Mouse (Mus musculus) hindbrain, embryonic 11.5 days (tissue): ENCODE measurements around the gene Tom1l2. TPM values are rescaled to one million over a fixed set of nuclear protein-coding genes. Genes with fewer than 3 reads are reported as not detected.

Experiments
- ATAC-seq: fragments of 200-750 bp; cut with Nextera tagmentation; 2 replicates; pipeline ENCODE4 v1.8.0; 2017; ENCODE audit warnings: mild to moderate bottlenecking, moderate TSS enrichment, moderate library complexity; ENCODE audit not compliant: low FRiP score
- DNase-seq: peaks from one replicate; pipeline ENCODE4 v3.0.0-alpha.2; 2015; ENCODE audit warnings: low spot score
- H3K27ac ChIP-seq: fragments of 300-500 bp; sonication (generic); 2 replicates; pipeline ENCODE4 v1.5.1; 2014; ENCODE audit warnings: mild to moderate bottlenecking, low read depth, low read length
- H3K27me3 ChIP-seq: fragments of 300-500 bp; sonication (generic); 2 replicates; pipeline ENCODE4 v1.6.1; 2014; ENCODE audit warnings: mild to moderate bottlenecking, low read length, moderate library complexity, mixed read lengths; ENCODE audit not compliant: control insufficient read depth, insufficient read depth
- H3K36me3 ChIP-seq: fragments of 300-500 bp; sonication (generic); 2 replicates; pipeline ENCODE4 v1.6.1; 2014; ENCODE audit warnings: mild to moderate bottlenecking, low read length, moderate library complexity, mixed read lengths; ENCODE audit not compliant: control insufficient read depth, insufficient read depth
- H3K4me1 ChIP-seq: fragments of 300-500 bp; sonication (generic); replicated peaks from 2 replicates; pipeline ENCODE4 v1.6.1; 2014; ENCODE audit warnings: low read length, mixed read lengths; ENCODE audit not compliant: control insufficient read depth, insufficient read depth
- H3K4me2 ChIP-seq: fragments of 300-500 bp; sonication (generic); replicated peaks from 2 replicates; pipeline ENCODE4 v1.6.1; 2014; ENCODE audit warnings: mild to moderate bottlenecking, low read depth, low read length
- H3K4me3 ChIP-seq: fragments of 300-500 bp; sonication (generic); 2 replicates; pipeline ENCODE4 v1.5.1; 2014; ENCODE audit warnings: low read depth, low read length
- H3K9ac ChIP-seq: fragments of 300-500 bp; sonication (generic); 2 replicates; pipeline ENCODE4 v1.6.1; 2014; ENCODE audit warnings: low read depth, low read length
- H3K9me3 ChIP-seq: fragments of 300-500 bp; sonication (generic); 2 replicates; pipeline ENCODE4 v1.6.1; 2016; ENCODE audit warnings: low read length; ENCODE audit not compliant: control insufficient read depth
- WGBS: fragments of 180-500 bp; shearing (Covaris S2); extraction: QIAGEN DNeasy Blood & Tissue Kit; methylation state at CpG from one replicate; pipeline ENCODE4 v1.1.7; 2014; 5-methylcytosine and 5-hydroxymethylcytosine counted together
- polyA plus RNA-seq: library from polyadenylated mRNA; unstranded; fragments of >200 nt; fragmentation: Nextera tagmentation; extraction: Ambion mirVana; gene quantifications from 2 replicates; pipeline ENCODE4 v1.2.1, GENCODE M21; 2014

Gene Tom1l2
- polyA plus RNA-seq, 1 experiment from 2014 or later = 13.9 TPM

- 63% methylated on average over 6 of the region's 6 CpGs for WGBS
- H3K4me1 ChIP-seq = peaks cover 10% of the 10 kb centered on the region
- no peak overlapping the region for H3K9ac ChIP-seq
- ATAC-seq = no peak
- DNase-seq = peak; percentile 45
- H3K9me3 ChIP-seq = no peaks in the 10 kb centered on the region
- H3K4me2 ChIP-seq = no peak overlapping the region
- no peak overlapping the region for H3K4me3 ChIP-seq
- no peaks in the 10 kb centered on the region for H3K27me3 ChIP-seq
- peak overlapping the region; percentile 43 for H3K27ac ChIP-seq
- no peaks in the 10 kb centered on the region for H3K36me3 ChIP-seq
These were observed 58.7 kb downstream of the Tom1l2 start for GRCm38 (mm10) chr11:60293683-60294629.

GRCm38 (mm10) chr11:60292718-60293117 is 60.0 kb downstream of the Tom1l2 start:
- Histone ChIP-seq H3K36me3 (no peaks in the 10 kb centered on the region), H3K9me3 (no peaks in the 10 kb centered on the region), H3K4me1 (peaks cover 10% of the 10 kb centered on the region), H3K4me3 (no peak overlapping the region), H3K4me2 (no peak overlapping the region), H3K9ac (no peak overlapping the region), H3K27me3 (no peaks in the 10 kb centered on the region), H3K27ac (0 out of 2 replicates have a peak overlapping the region, but pooled peaks have one; percentile 6)
- WGBS = 38% methylated on average over 2 of the region's 2 CpGs
- DNase-seq = peak; percentile 66
- ATAC-seq = no peak

DNA sequence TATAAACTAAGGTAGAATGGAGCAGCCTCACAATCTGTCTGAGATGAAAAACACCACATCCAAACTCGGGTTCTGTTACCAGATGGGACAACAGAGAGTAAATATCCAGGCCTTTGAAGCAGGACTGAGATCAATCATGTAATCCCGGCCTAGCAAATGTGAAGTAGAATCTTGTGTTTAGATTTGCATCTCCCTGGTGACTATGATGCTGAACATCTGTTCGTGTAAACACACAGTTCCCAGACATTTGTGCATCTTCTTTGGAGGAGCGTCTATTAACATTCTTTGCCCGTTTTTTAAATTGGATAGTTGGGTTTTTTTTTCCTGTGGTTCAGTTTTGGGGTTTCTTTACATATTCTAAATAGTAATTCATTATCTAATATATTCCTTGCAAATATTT is 63.7 kb downstream of the Tom1l2 start:
- H3K9ac ChIP-seq = no peak overlapping the region
- WGBS = 50% methylated on average over 5 of the region's 5 CpGs
- H3K4me3 ChIP-seq = no peak overlapping the region
- H3K36me3 ChIP-seq = no peaks in the 10 kb centered on the region
- no peaks in the 10 kb centered on the region for H3K27me3 ChIP-seq
- no peak overlapping the region for H3K27ac ChIP-seq
- no peak for ATAC-seq
- no peaks in the 10 kb centered on the region for H3K9me3 ChIP-seq
- H3K4me1 ChIP-seq = 0 out of 2 replicates have a peak, but pooled peaks cover 3% of the 10 kb centered on the region
- DNase-seq = no peak
- no peak overlapping the region for H3K4me2 ChIP-seq

DNA sequence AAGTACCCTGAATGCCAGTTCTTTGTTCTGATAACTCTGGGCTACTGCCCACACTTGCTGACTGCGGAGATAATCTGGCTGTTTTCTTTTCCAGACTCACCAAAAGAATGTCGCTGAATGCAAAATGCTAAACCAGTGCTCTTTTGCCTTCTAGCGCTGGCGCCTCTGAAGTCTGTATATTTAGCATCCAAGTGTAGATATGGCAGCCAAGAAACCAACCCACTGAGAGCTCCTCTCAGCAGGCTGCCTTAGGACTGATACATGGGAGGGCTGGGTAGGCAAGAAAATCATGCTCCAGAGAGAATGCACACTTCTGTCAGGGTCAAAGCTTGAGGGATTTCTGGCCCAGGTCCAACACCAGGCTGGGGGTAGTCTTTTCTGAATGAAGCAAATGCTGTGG is 66.4 kb downstream of the Tom1l2 start:
- Histone ChIP-seq H3K4me3 (no peak overlapping the region), H3K27me3 (no peaks in the 10 kb centered on the region), H3K9ac (no peak overlapping the region), H3K4me2 (no peak overlapping the region), H3K36me3 (no peaks in the 10 kb centered on the region), H3K27ac (no peak overlapping the region), H3K4me1 (no peaks in the 10 kb centered on the region), H3K9me3 (no peaks in the 10 kb centered on the region)
- ATAC-seq (no peak), DNase-seq (no peak)
- 78% methylated on average over 4 of the region's 4 CpGs for WGBS

DNA sequence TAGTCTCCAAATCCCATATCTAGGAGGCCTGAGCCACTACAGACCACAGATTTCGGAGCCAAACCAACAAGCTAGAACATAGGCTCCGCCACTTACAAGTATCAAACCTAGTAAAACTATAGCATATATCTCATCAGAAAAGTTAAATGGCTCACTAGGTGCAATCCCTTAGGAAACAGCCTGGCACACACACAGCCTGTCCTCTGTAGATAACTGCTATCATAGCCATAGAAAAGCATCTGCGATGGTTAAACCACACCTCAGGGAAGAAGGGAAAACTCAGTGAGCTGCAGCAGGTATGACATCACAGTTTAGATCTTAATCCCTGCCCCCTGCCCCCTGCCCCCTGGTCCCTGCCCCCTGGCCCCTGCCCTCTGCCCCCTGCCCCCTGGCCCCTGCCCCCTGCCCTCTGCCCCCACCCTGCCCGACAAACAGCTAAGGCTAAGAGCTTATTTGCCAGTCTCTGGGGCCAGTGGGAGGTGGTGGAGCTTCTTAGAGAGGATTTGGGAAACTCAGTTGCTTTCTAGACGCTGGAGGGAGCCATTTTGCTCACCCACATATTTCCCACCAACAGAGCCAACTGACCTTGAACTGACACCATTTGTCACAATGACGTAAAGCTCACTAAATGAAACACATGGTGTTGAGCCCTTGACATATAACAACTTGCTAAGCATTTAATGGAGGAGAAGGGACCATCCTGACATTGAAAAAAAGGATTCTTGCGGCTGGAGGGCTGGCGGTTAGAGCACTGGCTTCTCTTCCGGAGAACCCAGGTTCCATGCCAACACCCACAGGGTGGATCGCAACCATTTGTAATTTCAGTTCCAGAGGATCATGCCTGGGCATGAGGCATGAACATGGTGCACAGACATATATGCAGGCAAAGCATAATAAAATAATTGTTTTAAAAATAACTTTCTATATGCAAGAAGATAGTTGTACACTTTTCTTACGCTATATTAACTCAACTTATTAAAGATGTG is 72.0 kb downstream of the Tom1l2 start:
- Histone ChIP-seq H3K27ac (no peak overlapping the region), H3K27me3 (no peaks in the 10 kb centered on the region), H3K4me2 (no peak overlapping the region), H3K9me3 (no peaks in the 10 kb centered on the region), H3K36me3 (no peaks in the 10 kb centered on the region), H3K9ac (no peak overlapping the region), H3K4me3 (no peak overlapping the region), H3K4me1 (no peaks in the 10 kb centered on the region; the same call in 1 of the 2 replicates)
- DNase-seq = no peak
- ATAC-seq = no peak
- WGBS = 78% methylated on average over 11 of the region's 11 CpGs

DNA sequence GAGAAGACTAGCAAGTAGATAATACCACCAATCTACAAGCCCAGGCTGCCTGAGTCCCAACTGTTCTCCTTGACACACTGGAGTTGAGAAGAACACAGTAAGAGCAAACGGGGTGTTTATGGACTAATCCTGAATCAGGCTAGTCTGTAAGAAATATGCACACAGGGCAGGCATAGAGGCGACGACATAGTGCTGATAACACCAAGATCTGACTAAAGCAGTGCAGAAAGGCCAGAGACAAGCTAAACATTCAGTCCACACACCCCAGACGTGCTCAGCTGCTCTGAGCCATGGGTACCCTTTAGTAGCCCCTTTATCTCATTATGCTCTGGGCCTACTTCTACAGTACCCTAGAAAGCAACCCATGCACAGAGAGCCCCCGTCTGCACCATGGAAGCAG is 73.2 kb downstream of the Tom1l2 start:
- H3K36me3 ChIP-seq = no peaks in the 10 kb centered on the region
- ATAC-seq (no peak), DNase-seq (no peak)
- H3K4me1 ChIP-seq = no peaks in the 10 kb centered on the region; the same call in 1 of the 2 replicates
- H3K27me3 ChIP-seq = no peaks in the 10 kb centered on the region
- no peak overlapping the region for H3K27ac ChIP-seq
- H3K4me3 ChIP-seq = no peak overlapping the region
- H3K9me3 ChIP-seq = no peaks in the 10 kb centered on the region
- no peak overlapping the region for H3K4me2 ChIP-seq
- 82% methylated on average over 5 of the region's 5 CpGs for WGBS
- no peak overlapping the region for H3K9ac ChIP-seq

DNA sequence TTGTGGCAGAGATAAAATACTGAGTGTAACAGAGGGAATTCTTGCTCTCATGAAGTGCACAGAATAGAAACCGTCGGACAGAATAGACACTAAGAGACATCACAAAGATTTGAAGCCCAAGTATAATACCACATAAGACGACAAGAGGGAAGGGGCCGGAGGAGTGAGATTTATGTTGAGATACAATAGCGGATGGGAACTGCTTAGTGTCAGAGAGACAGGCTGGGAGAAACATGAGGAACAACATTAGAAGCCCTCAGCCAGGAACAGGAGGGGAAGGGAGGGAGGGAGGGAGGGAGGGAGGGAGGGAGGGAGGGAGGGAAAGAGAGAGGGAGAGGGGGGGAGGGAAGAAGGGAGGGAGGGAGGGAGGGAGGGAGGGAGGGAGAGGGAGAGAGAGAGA is 74.9 kb downstream of the Tom1l2 start:
- WGBS = 81% methylated on average over 5 of the region's 5 CpGs
- H3K27me3 ChIP-seq = no peaks in the 10 kb centered on the region
- no peaks in the 10 kb centered on the region for H3K9me3 ChIP-seq
- no peak overlapping the region for H3K27ac ChIP-seq
- no peak overlapping the region for H3K4me3 ChIP-seq
- no peaks in the 10 kb centered on the region for H3K36me3 ChIP-seq
- H3K9ac ChIP-seq = no peak overlapping the region
- H3K4me2 ChIP-seq = no peak overlapping the region
- ATAC-seq = no peak
- peaks cover 2% of the 10 kb centered on the region; the same call in 1 of the 2 replicates for H3K4me1 ChIP-seq
- no peak for DNase-seq

- H3K4me3 ChIP-seq = no peak overlapping the region
- no peaks in the 10 kb centered on the region for H3K36me3 ChIP-seq
- H3K4me2 ChIP-seq = no peak overlapping the region
- ATAC-seq (no peak), DNase-seq (no peak)
- no peaks in the 10 kb centered on the region for H3K27me3 ChIP-seq
- no peak overlapping the region for H3K27ac ChIP-seq
- H3K9me3 ChIP-seq = no peaks in the 10 kb centered on the region
- no peak overlapping the region for H3K9ac ChIP-seq
- peaks cover 2% of the 10 kb centered on the region; the same call in 1 of the 2 replicates for H3K4me1 ChIP-seq
- 83% methylated on average over 8 of the region's 8 CpGs for WGBS
These were observed 75.5 kb downstream of the Tom1l2 start for GRCm38 (mm10) chr11:60277164-60277740.
